ENCODE assay signal across 10 mouse cellular contexts in genomic region chr1:190149233-190149741, GRCm38 (mm10). TPM values are rescaled to one million over a fixed set of nuclear protein-coding genes. Genes with fewer than 3 reads are reported as not detected.
DNase-seq lines count a peak whose midpoint lies in the region; ATAC-seq lines count a peak whose summit lies in the region.
"Had no signal": no experiment of that assay in that cellular context is flagged by ENCODE, and none has a peak within 500 bp of the region (broad histone marks: within the 10 kb centered on the region; RNA-seq: fewer than 3 reads in every experiment).

No protein-coding gene starts in this region.

- no peak for ATAC-seq in heart, embryonic 13.5 days (ENCODE audit: extremely low read depth, insufficient number of reproducible peaks, low FRiP score, low TSS enrichment)
- ATAC-seq in midbrain, embryonic 14.5 days (ENCODE audit: low FRiP score, low TSS enrichment), result no peak; the same call in 1 of the 2 replicates

- peaks cover 59% of the 10 kb centered on the region for H3K4me1 ChIP-seq in heart, embryonic 13.5 days
- H3K4me1 ChIP-seq in hindbrain, embryonic 10.5 days (replicated peaks), result peaks cover 47% of the 10 kb centered on the region
- H3K4me1 ChIP-seq in midbrain, embryonic 14.5 days (ENCODE audit: control insufficient read depth, insufficient read depth, low read length), result peaks cover 27% of the 10 kb centered on the region

- 73% methylated on average over 17 of the region's 17 CpGs for WGBS in heart, embryonic 13.5 days
- WGBS in hindbrain, embryonic 10.5 days, result 31% methylated on average over 17 of the region's 17 CpGs
- 7% methylated on average over 17 of the region's 17 CpGs for WGBS in midbrain, embryonic 14.5 days

- peaks cover 35% of the 10 kb centered on the region for H3K36me3 ChIP-seq in heart, embryonic 13.5 days
- peaks cover 27% of the 10 kb centered on the region for H3K36me3 ChIP-seq in hindbrain, embryonic 10.5 days
- no peaks in the 10 kb centered on the region for H3K36me3 ChIP-seq in midbrain, embryonic 14.5 days (ENCODE audit: control insufficient read depth, insufficient read depth, low read length)

- H3K9ac ChIP-seq in heart, embryonic 13.5 days, result 0 out of 2 replicates have a peak overlapping the region, but pooled peaks have one; percentile 11
- 0 out of 2 replicates have a peak overlapping the region, but pooled peaks have one; percentile 7 for H3K9ac ChIP-seq in midbrain, embryonic 14.5 days (replicated peaks; ENCODE audit: low read length)

- H3K27me3 ChIP-seq in heart, embryonic 13.5 days (replicated peaks), result no peaks in the 10 kb centered on the region
- H3K27me3 ChIP-seq in hindbrain, embryonic 10.5 days (ENCODE audit: insufficient read depth, poor library complexity, severe bottlenecking), result peaks cover 3% of the 10 kb centered on the region; the same call in 1 of the 2 replicates
- no peaks in the 10 kb centered on the region; the same call in 1 of the 2 replicates for H3K27me3 ChIP-seq in midbrain, embryonic 14.5 days (ENCODE audit: control insufficient read depth, insufficient read depth, low read length)

- no peaks in the 10 kb centered on the region for H3K9me3 ChIP-seq in heart, embryonic 13.5 days
- no peaks in the 10 kb centered on the region for H3K9me3 ChIP-seq in hindbrain, embryonic 10.5 days
- H3K9me3 ChIP-seq in midbrain, embryonic 14.5 days (ENCODE audit: control insufficient read depth, low read length), result no peaks in the 10 kb centered on the region

- H3K4me2 ChIP-seq in heart, embryonic 13.5 days, result peak overlapping the region; percentile 20
- peak overlapping the region; percentile 27 for H3K4me2 ChIP-seq in midbrain, embryonic 14.5 days (ENCODE audit: low read length)

- DNase-seq in heart, postnatal 25 days (ENCODE audit: low spot score), result no peak
- DNase-seq in embryo, embryonic 11 days, result peak; percentile 66
- DNase-seq in hindbrain, embryonic 10.5 days (ENCODE audit: low spot score), result peak; percentile 29
- DNase-seq in midbrain, embryonic 14.5 days, result peak; percentile 54
- no peak for DNase-seq in ovary, postnatal 10 days (ENCODE audit: low spot score)
- no peak for DNase-seq in thymus, postnatal 0 days (ENCODE audit: low spot score)
- no peak for DNase-seq in T-cell, adult 2 months (ENCODE audit: low spot score)
- DNase-seq: adrenal gland, postnatal 25 days; cerebellum, adult 9-11 months had no signal

- H3K4me3 ChIP-seq in heart, embryonic 13.5 days, result no peak overlapping the region
- H3K4me3 ChIP-seq in hindbrain, embryonic 10.5 days, result peak overlapping the region; percentile 24
- H3K4me3 ChIP-seq in midbrain, embryonic 14.5 days (replicated peaks; ENCODE audit: low read depth, low read length), result no peak overlapping the region

- intact Hi-C loops in heart, postnatal 25 days (cut with DNase I), result no loop called here

- H3K27ac ChIP-seq in heart, embryonic 13.5 days (replicated peaks), result peak overlapping the region; percentile 66
- peak overlapping the region; percentile 74 for H3K27ac ChIP-seq in hindbrain, embryonic 10.5 days
- 0 out of 2 replicates have a peak overlapping the region, but pooled peaks have one; percentile 6 for H3K27ac ChIP-seq in midbrain, embryonic 14.5 days (replicated peaks; ENCODE audit: low read depth, low read length)

RNA-seq across cellular contexts. Expression of gene Prox1, which starts 21.2 kb away (rescaled TPM):
- 16.0 and 17.5 TPM in 2 replicates for polyA plus RNA-seq in heart, embryonic 13.5 days (2015; fragmentation: Nextera tagmentation; extraction: Ambion mirVana)
- total RNA-seq in heart, postnatal 25 days (2021), result 10 to 100 TPM; 48.8 to 48.9 TPM
- 7.5 and 9.4 TPM in 2 replicates for polyA plus RNA-seq in hindbrain, embryonic 10.5 days (2016; fragmentation: Nextera tagmentation; extraction: Ambion mirVana)
- 7.8 and 10.7 TPM in 2 replicates for polyA plus RNA-seq in midbrain, embryonic 14.5 days (2014; fragmentation: Nextera tagmentation; extraction: Ambion mirVana)
- 0.12 TPM in 2 replicates for polyA plus RNA-seq in thymus, postnatal 0 days (2015; fragmentation: Nextera tagmentation; extraction: Ambion mirVana)

Comparison
In these comparisons a context has a peak if more than half of its experiments do, and no peak if none do; other contexts are left out.
1. H3K27ac ChIP-seq: peak in every context shown above with its lines; median percentile 74 in hindbrain, embryonic 10.5 days; 66 in heart, embryonic 13.5 days; 6 in midbrain, embryonic 14.5 days.
2. DNase-seq: peak in embryo, embryonic 11 days (single experiment), hindbrain, embryonic 10.5 days (single experiment) and midbrain, embryonic 14.5 days (single experiment); none in heart, postnatal 25 days (single experiment), ovary, postnatal 10 days (single experiment), thymus, postnatal 0 days (single experiment) and T-cell, adult 2 months (single experiment).